Mouse (Mus musculus): ENCODE results near the gene Herpud1.
A peak's percentile ranks its signal among the peaks of the same experiment; 100 is the strongest.

Gene Herpud1

DNA sequence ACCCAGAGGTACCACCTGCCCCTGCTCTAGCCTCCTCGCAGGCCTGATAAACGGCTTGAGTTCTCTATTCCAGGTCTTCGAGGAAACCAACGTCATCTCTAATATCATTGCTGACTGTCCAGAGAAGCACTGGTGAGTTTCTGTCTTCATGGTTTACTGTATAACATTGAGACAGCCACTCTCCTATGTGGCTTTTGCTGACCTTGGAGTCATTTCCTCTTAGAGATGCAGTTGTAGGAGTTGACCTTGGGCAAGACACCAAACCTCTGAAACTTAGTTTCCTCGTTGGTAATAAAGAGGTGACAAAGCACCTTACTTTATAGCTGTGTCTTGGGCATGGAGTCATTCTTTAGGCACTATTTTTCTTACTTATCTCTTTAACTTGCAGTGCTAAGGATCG is 26.3 kb downstream of the Herpud1 start:
- DNase-seq: no peak

DNA sequence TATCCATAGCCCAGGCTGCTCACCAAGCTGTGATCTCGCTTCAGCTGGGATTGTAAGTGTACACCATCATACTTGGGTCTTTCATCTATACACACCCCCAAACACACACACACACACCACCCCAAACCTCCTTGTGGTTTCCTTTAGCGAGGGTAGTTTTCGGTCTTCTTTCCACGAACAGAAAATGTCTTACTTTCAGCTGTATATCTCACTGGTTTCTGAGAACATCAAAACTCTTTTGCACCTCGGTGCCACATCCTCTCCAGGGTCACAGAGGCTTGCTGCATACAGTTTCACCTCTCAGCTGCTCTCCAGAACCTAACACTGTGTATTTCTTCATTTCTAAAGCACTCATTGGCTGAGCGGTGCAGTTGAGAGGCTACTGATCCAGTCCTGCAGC is 27.3 kb downstream of the Herpud1 start:
- no peak for DNase-seq

DNA sequence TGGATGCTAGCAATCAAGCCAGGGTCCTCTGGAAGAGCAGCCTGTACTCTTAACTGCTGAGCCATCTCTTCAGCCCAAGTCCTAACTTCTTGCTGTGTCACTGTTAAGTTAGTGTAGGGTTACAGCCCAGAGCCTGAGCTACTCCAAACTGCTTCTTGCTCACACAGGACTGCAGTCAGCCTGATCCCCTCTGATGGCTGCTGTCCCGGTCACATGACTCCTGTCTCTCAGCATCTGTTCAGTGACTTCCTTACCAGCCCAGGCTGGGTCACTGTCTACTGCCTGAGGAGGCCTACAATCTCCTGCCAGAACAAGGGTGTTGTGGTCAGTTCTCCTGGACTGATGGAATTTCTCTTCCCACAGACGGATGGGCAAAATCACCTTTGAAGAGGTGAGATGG is 29.0 kb downstream of the Herpud1 start:
- DNase-seq: no peak

DNA sequence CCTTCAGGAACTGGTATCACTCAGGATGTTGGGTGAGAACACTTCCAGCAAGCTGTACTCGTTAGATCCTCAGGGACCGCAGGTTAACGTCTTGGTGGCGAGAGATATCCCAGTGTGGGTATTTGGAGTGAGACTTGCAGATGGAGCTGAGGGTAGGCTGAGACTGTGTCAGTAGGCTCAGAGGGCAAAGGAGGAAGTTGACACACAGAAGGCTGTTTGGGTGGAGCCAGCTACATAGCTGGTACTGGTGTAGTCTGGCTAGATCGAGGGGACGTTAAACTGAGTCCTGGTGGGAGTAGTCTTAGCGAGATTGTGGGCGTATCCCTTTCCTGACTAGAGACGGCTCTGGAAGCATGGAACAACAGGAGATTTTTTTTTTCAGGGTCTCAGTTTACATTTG is 31.8 kb downstream of the Herpud1 start:
- DNase-seq: no peak

DNA sequence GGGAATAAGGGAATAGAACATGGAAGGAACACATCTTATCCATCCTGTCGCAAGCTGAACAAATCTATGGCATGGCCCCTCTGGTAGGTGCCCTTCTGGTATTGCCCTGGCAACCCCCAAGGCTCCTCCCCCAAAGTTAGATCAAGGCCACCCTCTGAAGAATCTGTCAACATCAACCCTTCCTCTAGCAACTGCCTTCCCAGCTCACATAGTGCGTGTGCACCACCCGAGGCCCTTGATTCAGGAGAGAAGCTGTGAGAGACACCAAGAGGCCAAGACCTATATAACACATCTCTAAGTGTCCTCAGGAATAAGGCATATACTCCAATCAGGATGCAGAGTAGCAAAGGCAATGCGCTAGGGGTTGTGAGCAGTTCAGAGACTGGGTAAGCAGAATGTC is 36.0 kb downstream of the Herpud1 start:
- no peak for DNase-seq

DNA sequence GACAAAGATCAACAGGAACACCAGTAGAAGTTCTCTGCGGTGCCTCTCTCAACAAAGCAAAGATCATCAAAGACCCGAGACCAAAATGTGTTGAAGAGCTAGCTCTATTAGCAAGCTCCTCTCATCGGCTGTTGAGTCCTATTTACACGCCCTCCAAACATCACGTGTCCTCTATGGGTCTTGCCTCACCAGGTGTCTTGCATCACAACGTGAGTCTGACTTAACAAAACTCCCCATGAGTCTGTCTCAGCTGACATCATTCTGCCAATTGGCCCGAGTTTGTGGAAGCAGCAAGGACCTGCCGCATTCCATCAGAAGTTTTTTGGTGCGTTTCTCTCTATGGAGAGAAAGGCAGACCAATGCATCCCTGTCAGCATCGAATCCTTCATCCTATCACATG is 41.7 kb downstream of the Herpud1 start:
- DNase-seq: no peak

DNA sequence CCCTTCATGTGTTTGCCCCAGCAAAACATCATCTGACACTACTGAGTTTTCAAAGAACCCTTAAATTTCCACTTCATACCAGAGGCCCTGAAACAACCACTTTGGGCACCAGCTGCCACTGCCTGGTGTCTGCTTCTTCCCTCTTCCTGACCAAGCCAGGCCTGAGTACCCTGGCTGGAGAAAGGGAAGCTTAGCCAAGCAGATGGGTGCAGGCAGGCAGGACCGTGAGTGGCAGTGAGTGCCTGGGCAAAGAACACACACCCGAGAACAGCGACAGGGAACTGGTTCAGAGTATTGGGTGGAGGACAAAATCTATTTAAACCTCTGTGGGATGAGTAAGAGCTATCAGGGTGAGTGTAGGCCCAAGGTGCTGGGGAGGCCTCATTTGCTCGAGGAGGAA is 42.2 kb downstream of the Herpud1 start:
- no peak for DNase-seq

DNA sequence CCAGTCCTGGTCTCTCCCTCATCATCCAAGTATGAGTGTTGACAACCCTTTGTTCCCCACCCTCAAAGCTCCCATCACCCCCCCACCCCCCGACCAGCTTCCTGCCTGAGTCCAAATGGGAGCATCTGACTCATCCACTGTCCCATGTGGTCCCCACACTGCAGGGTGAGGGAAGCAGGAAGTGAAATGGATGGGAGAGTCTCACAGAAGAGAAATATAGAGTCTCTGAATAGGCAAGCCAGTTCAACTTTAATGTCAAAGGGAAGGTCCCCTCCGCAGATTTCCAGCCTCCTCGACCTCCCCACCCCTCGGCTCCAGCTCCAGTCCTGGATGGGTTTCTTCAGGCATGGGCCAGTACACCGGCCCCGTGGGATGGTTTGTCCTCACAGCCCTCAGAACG is 43.1 kb downstream of the Herpud1 start:
- DNase-seq: no peak

DNA sequence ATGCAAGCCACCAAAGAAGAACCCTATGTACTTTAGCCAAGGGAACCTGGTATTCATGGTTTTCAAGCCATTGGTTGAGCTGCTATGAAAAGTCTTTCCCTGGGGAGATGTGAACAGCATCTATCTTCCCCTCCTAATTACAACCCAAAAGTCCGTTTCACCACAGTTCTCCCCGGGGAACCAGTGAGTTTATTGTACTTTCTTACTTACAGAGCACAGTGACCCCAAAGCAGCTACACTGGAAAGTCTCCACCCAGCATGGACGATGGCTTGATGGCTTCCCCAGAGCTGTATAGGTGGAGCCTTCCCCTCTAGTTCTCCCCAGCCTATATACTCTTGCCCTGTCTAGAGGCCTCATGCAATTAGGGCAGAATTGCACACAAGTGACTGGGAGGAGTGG is 46.0 kb downstream of the Herpud1 start:
- DNase-seq: no peak

DNA sequence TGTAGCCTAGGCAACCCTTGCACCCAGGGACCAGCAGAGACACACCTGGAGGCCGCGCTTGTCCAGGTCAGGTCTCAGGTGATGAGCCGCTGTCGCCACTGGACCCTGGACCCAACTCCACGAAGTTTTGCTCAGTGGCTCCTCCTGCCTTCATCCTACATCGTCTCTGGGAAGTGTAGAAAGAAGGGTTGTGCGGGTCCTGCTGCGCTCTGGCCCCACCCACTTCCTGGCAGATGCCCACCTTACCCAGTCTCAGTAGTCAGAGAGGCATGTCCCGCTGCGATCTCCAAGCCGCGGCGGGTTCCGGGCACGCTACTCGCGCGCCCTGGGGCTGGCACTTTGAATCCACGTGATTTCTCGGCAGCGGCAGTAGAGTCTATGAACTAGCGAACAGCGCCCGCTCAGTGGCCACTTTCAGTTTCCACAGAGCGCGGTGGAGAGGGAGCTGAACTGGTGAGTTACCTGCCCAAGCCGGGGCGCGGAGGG is 47.8 kb downstream of the Herpud1 start, which contains the start of gene Nlrc5:
Gene Nlrc5 (plus strand): TSS at position 376 of the 486 bp plus-strand sequence.
- DNase-seq: peak; percentile 77

DNA sequence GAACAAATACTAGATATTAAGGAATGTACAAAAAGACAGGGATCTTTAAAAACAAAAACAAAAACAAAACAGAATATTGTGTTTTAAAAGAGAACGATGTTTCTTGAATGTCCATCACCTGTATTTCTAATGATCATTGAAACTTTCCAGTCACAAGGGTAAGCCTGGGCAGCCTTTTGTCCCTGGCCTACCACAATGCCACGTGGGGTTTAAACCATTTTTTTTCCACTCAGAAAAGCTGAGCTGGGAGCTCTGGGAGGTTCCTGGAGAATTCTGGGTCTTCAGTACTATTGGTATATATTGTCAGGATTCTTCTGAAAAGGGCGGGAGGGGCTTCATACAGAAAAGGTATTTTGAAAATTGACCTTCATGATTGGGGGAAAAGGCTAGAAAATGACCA is 48.7 kb downstream of the Herpud1 start:
- no peak for DNase-seq

DNA sequence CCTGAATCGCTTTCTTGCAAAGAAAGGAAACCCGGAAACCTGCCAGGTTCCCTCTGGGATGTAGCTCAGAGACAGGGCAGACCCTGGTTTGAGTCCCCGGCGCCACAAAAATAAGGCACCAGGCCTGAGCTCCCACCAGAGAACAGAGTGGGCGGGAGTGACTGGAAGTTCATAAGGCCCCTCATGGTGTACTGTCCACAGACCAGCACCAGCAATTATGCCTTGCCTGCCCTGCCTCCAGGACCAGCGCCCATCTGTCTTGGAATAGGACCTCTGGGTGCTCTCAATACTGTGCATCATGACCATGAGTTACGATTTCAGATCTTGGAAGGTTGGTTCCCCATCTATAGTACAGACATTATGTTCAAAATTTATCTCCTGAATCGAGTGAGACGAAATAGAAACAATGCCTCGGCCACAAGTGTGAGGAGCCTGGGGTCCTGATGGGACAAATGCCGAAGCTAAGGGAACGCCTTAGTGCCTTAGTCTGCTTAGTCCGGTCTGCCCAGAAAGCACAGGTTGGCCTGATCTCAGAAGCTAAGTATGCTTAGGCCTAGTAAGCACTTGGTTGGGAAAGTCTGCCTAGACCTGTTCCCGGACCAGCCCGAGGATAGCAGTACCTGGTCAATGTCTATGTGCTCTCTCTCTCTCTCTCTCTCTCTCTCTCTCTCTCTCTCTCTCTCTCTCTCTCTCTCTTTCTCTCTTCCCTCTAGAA is 49.3 kb downstream of the Herpud1 start:
- no peak for DNase-seq

DNA sequence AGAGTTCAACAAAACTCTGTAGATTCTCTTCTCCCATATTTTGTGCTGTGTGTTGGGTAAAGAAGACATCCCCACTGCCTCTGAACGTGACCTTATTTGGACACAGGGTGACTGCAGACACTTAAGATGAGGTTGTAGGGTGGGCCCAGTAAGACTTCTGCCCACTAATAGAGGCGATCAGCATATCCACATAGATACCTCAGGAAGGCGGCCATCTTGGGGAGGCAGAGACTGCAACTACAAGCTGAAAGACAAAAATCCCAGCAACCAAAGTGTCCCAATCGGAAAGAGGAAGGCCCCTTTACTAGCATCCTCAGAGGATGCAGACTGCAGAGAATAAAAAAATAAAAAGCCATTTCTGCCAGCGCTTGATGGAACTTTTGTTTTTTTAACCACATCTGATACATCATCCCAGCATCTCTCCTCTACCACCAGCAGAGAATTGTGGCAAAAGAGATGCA is 49.9 kb downstream of the Herpud1 start:
- DNase-seq: no peak

DNA sequence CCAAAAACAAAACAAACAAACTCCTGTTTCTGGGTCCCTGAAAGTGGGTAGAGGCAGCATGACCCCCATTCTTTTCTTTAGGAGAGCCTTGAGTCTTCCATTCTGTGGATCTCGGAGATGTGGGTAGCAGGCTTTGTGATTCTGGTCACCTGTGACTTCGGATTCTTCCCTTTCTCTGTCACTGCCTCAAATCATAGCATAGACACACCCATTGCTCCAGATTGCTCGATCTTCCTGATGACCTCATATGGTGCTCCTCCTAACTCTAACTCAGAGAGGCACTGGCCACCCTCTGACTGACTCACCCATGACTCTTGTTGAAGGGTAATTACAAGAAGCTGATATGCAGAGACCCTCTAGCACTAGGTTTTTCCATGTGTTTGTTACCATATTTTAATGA is 50.7 kb downstream of the Herpud1 start:
- no peak for DNase-seq

DNA sequence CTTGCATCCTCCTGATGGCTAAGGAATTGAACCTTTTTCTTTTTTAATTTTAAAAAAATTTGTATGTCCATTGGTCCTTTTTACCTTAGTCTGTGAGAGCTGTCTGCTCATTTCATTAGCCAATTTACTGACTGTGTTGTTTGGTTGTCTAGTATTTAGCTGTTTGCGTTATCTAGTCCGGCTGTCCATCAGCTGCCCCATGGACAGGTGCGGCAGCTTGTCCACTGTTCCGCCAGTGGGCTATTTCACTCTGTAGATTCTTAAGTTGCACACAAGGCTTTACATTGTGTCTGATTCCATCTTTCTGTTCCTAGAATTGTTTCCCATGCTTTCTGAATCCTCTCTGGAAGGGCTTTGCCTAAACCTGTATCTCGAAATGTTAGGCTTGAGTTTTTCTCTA is 52.4 kb downstream of the Herpud1 start:
- DNase-seq: no peak

DNA sequence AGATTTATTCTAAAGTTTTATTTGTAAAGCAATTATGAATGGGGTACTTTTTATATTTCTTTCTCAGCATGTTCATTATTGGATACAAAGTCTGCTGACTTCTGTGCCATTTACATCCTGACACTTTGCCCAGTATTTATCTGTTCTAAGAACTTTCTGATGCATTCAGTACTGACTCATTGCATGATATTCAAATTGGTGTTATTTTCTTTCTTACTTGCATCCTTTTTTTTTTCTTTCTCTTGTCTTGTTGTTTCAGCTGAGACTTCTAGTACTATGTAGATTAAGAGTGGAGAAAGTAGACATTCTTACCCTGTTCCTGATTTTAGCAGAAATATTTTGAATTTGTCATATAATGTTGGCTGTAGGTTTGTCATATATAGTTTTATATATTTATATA is 53.5 kb downstream of the Herpud1 start:
- DNase-seq: no peak

DNA sequence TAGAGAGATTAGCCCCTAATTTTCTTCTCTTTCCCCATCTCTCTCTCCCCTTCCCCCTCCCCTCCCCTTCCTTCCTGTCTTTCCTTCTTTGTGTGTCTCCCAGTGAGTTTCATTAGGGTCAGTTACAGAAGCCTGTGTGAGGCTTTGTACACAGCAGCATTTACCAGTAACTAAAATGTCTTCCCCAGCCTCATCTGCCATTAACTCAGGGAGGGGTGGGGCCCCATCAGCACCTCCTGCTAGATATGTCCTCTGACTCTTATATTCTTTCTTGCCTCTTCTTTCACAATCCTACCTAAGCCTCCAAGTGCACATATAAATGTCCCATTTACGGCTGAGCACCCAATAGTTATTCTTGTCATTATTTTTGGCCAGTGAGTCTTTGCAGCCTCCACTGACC is 54.2 kb downstream of the Herpud1 start:
- no peak for DNase-seq

DNA sequence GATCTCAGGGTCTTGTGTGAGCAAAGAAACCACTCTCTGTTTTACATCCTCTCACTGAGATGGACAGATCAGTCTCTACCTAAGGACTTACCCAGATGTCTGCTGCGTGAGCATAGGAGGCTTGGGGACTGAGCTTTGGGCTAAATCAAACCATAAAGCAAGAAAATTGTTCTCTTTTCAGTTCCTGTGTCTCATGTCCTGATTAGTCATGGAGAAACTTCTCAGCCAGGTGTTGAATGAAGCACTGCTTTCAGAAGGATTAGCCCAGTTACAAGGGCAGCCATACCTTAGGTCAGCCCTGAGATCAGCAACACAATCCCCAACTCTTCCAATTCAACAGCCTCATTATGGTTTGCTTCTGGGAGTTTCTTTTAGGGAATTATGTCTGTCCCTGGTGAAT is 55.4 kb downstream of the Herpud1 start:
- no peak for DNase-seq

DNA sequence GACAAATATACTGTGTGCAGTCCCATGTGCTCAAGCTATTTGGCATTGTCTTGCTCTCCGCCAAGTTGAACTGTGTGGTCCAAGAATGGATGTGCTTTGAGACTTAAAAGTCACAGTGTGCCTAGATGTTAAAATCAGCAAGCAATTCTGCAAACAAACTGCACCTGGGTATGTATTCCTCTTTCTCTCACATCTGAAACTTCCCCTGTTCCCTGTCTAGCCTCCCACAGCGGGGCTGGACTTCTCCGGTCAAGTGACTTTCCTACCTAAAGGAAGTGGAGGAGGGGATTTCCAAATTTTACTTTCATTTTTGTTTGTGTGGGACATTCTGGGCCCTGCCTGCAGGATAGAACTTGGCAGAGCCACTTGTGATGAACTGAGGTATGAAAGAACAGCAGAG is 56.9 kb downstream of the Herpud1 start:
- DNase-seq: no peak

DNA sequence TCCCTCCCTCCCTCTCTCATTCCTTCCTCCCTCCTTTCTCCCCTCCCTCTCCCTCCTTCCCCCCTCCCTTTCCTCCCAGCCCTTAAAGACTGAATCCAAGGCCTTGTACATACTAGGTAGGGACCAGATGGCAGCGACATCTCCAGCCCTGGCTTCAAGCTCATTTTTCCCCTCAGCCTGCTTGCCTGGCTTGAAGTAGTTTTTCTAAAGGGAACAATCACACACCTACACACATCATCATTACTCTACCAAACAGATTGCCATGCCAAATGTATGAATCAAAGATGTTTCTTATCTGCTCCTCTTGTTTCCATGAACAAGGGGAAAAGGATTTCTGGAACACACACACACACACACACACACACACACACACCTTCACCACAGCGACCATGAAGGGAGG is 58.2 kb downstream of the Herpud1 start:
- no peak for DNase-seq

All from kidney, postnatal 10 days (tissue).